Mouse (Mus musculus): ENCODE measurements around the gene Slc44a4.
A peak's percentile ranks its signal among the peaks of the same experiment; 100 is the strongest.
"Not testable (repeated sequence)": the region's sequence is repeated elsewhere in the genome, so short reads cannot be mapped to it uniquely, and the experiment has no call there.

Slc44a4 gene

GRCm38 (mm10) chr17:34944362-34944761 is 30.1 kb downstream of the Slc44a4 start:
- no peak for DNase-seq

GRCm38 (mm10) chr17:34946486-34947140 is 32.3 kb downstream of the Slc44a4 start:
- no peak for DNase-seq

GRCm38 (mm10) chr17:34947606-34948005 is 33.3 kb downstream of the Slc44a4 start:
- no peak for DNase-seq

GRCm38 (mm10) chr17:34948721-34949552 is 34.7 kb downstream of the Slc44a4 start:
- not testable (repeated sequence) for DNase-seq

GRCm38 (mm10) chr17:34949553-34949969 is 35.3 kb downstream of the Slc44a4 start:
- no peak for DNase-seq

- DNase-seq, result no peak
These were observed 36.5 kb downstream of the Slc44a4 start for GRCm38 (mm10) chr17:34950514-34951455.

- DNase-seq, result no peak
These were observed 37.5 kb downstream of the Slc44a4 start for GRCm38 (mm10) chr17:34951636-34952377.

- DNase-seq, result peak; percentile 85
These were observed 38.2 kb downstream of the Slc44a4 start for GRCm38 (mm10) chr17:34952378-34953040.

- no peak for DNase-seq
These were observed 39.0 kb downstream of the Slc44a4 start for GRCm38 (mm10) chr17:34953258-34953657.

GRCm38 (mm10) chr17:34953904-34954303 is 39.6 kb downstream of the Slc44a4 start:
- DNase-seq, result no peak

- no peak for DNase-seq
These were observed 40.6 kb downstream of the Slc44a4 start for GRCm38 (mm10) chr17:34954831-34955230.

- DNase-seq, result no peak
These were observed 41.6 kb downstream of the Slc44a4 start for GRCm38 (mm10) chr17:34955884-34956283.

GRCm38 (mm10) chr17:34956340-34956739 is 42.1 kb downstream of the Slc44a4 start:
- DNase-seq, result no peak

- not testable (repeated sequence) for DNase-seq
These were observed 43.0 kb downstream of the Slc44a4 start for GRCm38 (mm10) chr17:34957291-34957690.

GRCm38 (mm10) chr17:34957966-34958365 is 43.7 kb downstream of the Slc44a4 start:
- DNase-seq, result not testable (repeated sequence)

- DNase-seq, result not testable (repeated sequence)
These were observed 44.5 kb downstream of the Slc44a4 start for GRCm38 (mm10) chr17:34958734-34959129.

- peak; percentile 90 for DNase-seq
These were observed 45.0 kb downstream of the Slc44a4 start, which contains the start of gene Hspa1b for GRCm38 (mm10) chr17:34959130-34959778. TSS of gene Hspa1b (minus strand) at chr17:34959238.

- peak; percentile 59 for DNase-seq
These were observed 45.7 kb downstream of the Slc44a4 start for GRCm38 (mm10) chr17:34959881-34960515.

- no peak for DNase-seq
These were observed 46.6 kb downstream of the Slc44a4 start for GRCm38 (mm10) chr17:34960702-34961493.

- no peak for DNase-seq
These were observed 47.9 kb downstream of the Slc44a4 start for GRCm38 (mm10) chr17:34962125-34962524.
